In genomic region chr14:76413773-76414121, GRCm38 (mm10) we compare ENCODE assay signal across 8 mouse cellular contexts. TPM values are rescaled to one million over a fixed set of nuclear protein-coding genes. Genes with fewer than 3 reads are reported as not detected.
DNase-seq lines count a peak whose midpoint lies in the region; ATAC-seq lines count a peak whose summit lies in the region.

No protein-coding gene starts in this region.

- H3K4me3 ChIP-seq in heart, embryonic 15.5 days, result peak overlapping the region; percentile 96
- H3K4me3 ChIP-seq in hindbrain, embryonic 12.5 days, result peak overlapping the region; percentile 93
- H3K4me3 ChIP-seq in midbrain, embryonic 10.5 days, result peak overlapping the region; percentile 95

- H3K4me2 ChIP-seq in heart, embryonic 15.5 days, result peak overlapping the region; percentile 92
- peak overlapping the region; percentile 93 for H3K4me2 ChIP-seq in hindbrain, embryonic 12.5 days (replicated peaks)

- peak overlapping the region; percentile 98 for H3K9ac ChIP-seq in heart, embryonic 15.5 days
- H3K9ac ChIP-seq in hindbrain, embryonic 12.5 days, result peak overlapping the region; percentile 100

- peaks cover 24% of the 10 kb centered on the region for H3K36me3 ChIP-seq in heart, embryonic 15.5 days
- H3K36me3 ChIP-seq in hindbrain, embryonic 12.5 days, result peaks cover 25% of the 10 kb centered on the region
- H3K36me3 ChIP-seq in midbrain, embryonic 10.5 days, result peaks cover 27% of the 10 kb centered on the region

- 2% methylated on average over 10 of the region's 10 CpGs for WGBS in heart, embryonic 15.5 days
- 1% methylated on average over 10 of the region's 10 CpGs for WGBS in hindbrain, embryonic 12.5 days
- 1% methylated on average over 10 of the region's 10 CpGs for WGBS in midbrain, embryonic 10.5 days

- no peak for DNase-seq in heart, adult 18-20 months
- DNase-seq in adipocyte (ENCODE audit: low spot score), result peak; percentile 19
- DNase-seq in midbrain, embryonic 10.5 days (ENCODE audit: low spot score), result no peak
- DNase-seq in layer of hippocampus, adult 9-10 months (ENCODE audit: low spot score), result no peak
- no peak for DNase-seq in cerebellum, adult 11-12 months
- DNase-seq in spleen, postnatal 10 days (ENCODE audit: low spot score in 2 of 2), result no peak

- H3K9me3 ChIP-seq in heart, embryonic 15.5 days (replicated peaks), result no peaks in the 10 kb centered on the region
- no peaks in the 10 kb centered on the region for H3K9me3 ChIP-seq in hindbrain, embryonic 12.5 days (replicated peaks)
- no peaks in the 10 kb centered on the region for H3K9me3 ChIP-seq in midbrain, embryonic 10.5 days (replicated peaks)

- peaks cover 26% of the 10 kb centered on the region for H3K4me1 ChIP-seq in heart, embryonic 15.5 days (replicated peaks)
- H3K4me1 ChIP-seq in hindbrain, embryonic 12.5 days, result peaks cover 28% of the 10 kb centered on the region
- H3K4me1 ChIP-seq in midbrain, embryonic 10.5 days, result peaks cover 45% of the 10 kb centered on the region

- no peaks in the 10 kb centered on the region for H3K27me3 ChIP-seq in heart, embryonic 15.5 days
- no peaks in the 10 kb centered on the region for H3K27me3 ChIP-seq in hindbrain, embryonic 12.5 days
- H3K27me3 ChIP-seq in midbrain, embryonic 10.5 days (ENCODE audit: low read depth, poor library complexity, severe bottlenecking), result no peaks in the 10 kb centered on the region

- peak overlapping the region; percentile 98 for H3K27ac ChIP-seq in heart, embryonic 15.5 days
- peak overlapping the region; percentile 100 for H3K27ac ChIP-seq in hindbrain, embryonic 12.5 days
- H3K27ac ChIP-seq in midbrain, embryonic 10.5 days (replicated peaks), result peak overlapping the region; percentile 99

- ATAC-seq in heart, embryonic 15.5 days (replicated peaks; ENCODE audit: insufficient number of reproducible peaks, insufficient read depth, low FRiP score, low read depth), result no peak
- no peak for ATAC-seq in hindbrain, embryonic 12.5 days (ENCODE audit: low FRiP score)

RNA-seq across cellular contexts. Expression of gene Tsc22d1, which starts 1.0 kb away (rescaled TPM):
- 266 and 375 TPM in 2 replicates for polyA plus RNA-seq in heart, embryonic 15.5 days (2015; fragmentation: Nextera tagmentation; extraction: Ambion mirVana)
- 100 to 1,000 TPM; 389 to 414 TPM for total RNA-seq in heart, adult 18-20 months (2021)
- polyA plus RNA-seq in hindbrain, embryonic 12.5 days (2016; fragmentation: Nextera tagmentation; extraction: Ambion mirVana), result 458 and 517 TPM in 2 replicates
- polyA plus RNA-seq in midbrain, embryonic 10.5 days (2016; fragmentation: Nextera tagmentation; extraction: Ambion mirVana), result 313 and 341 TPM in 2 replicates
